Mouse (Mus musculus): Measurements from ENCODE around the gene Fam20a. TPM values are rescaled to one million over a fixed set of nuclear protein-coding genes. Genes with fewer than 3 reads are reported as not detected.

The Fam20a gene
- 1.9 and 3.0 TPM in 2 replicates for polyA plus RNA-seq (2014; fragmentation: Nextera tagmentation; extraction: Ambion mirVana)

GRCm38 (mm10) chr11:109721781-109722446 is at the start of gene Fam20a:
TSS of gene Fam20a (minus strand) at chr11:109722279.
- no peaks in the 10 kb centered on the region for H3K9me3 ChIP-seq (ENCODE audit: control insufficient read depth, low read length)
- no peak within 1 kb of the TSS for H3K27ac ChIP-seq (ENCODE audit: low read depth, low read length)
- WGBS, result under 1% methylated on average over 31 of the region's 31 CpGs
- H3K27me3 ChIP-seq (ENCODE audit: control insufficient read depth, insufficient read depth, low read length), result peaks cover 12% of the 10 kb centered on the region
- ATAC-seq (ENCODE audit: low FRiP score), result peak; percentile 70
- H3K4me1 ChIP-seq (replicated peaks; ENCODE audit: control insufficient read depth, insufficient read depth, low read length), result peaks cover 5% of the 10 kb centered on the region
- peak within 1 kb of the TSS; percentile 28 for H3K9ac ChIP-seq (ENCODE audit: low read depth, low read length)
- H3K4me2 ChIP-seq (replicated peaks; ENCODE audit: low read depth, low read length), result peak within 1 kb of the TSS; percentile 98
- peak within 1 kb of the TSS; percentile 48 for H3K4me3 ChIP-seq (ENCODE audit: low read depth, low read length)
- no peaks in the 10 kb centered on the region for H3K36me3 ChIP-seq (ENCODE audit: control insufficient read depth, insufficient read depth, low read length)
- peak; percentile 66 for DNase-seq (ENCODE audit: low spot score)

- DNase-seq (ENCODE audit: low spot score) (no peak), ATAC-seq (ENCODE audit: low FRiP score) (no peak)
- 88% methylated on average over 1 of the region's 1 CpGs for WGBS
- Histone ChIP-seq H3K4me1 (replicated peaks; ENCODE audit: control insufficient read depth, insufficient read depth, low read length) (no peaks in the 10 kb centered on the region), H3K27ac (ENCODE audit: low read depth, low read length) (no peak overlapping the region), H3K9ac (ENCODE audit: low read depth, low read length) (no peak overlapping the region), H3K27me3 (ENCODE audit: control insufficient read depth, insufficient read depth, low read length) (no peaks in the 10 kb centered on the region), H3K4me3 (ENCODE audit: low read depth, low read length) (no peak overlapping the region), H3K36me3 (ENCODE audit: control insufficient read depth, insufficient read depth, low read length) (no peaks in the 10 kb centered on the region), H3K4me2 (replicated peaks; ENCODE audit: low read depth, low read length) (no peak overlapping the region), H3K9me3 (ENCODE audit: control insufficient read depth, low read length) (no peaks in the 10 kb centered on the region)
These were observed 49.3 kb upstream of the Fam20a start for GRCm38 (mm10) chr11:109771381-109771780.

GRCm38 (mm10) chr11:109770185-109770584 is 48.1 kb upstream of the Fam20a start:
- 86% methylated on average over 14 of the region's 14 CpGs for WGBS
- ATAC-seq (ENCODE audit: low FRiP score) (no peak), DNase-seq (ENCODE audit: low spot score) (no peak)
- no peak overlapping the region for H3K4me2 ChIP-seq (replicated peaks; ENCODE audit: low read depth, low read length)
- no peak overlapping the region for H3K27ac ChIP-seq (ENCODE audit: low read depth, low read length)
- no peak overlapping the region for H3K9ac ChIP-seq (ENCODE audit: low read depth, low read length)
- H3K36me3 ChIP-seq (ENCODE audit: control insufficient read depth, insufficient read depth, low read length), result no peaks in the 10 kb centered on the region
- no peak overlapping the region for H3K4me3 ChIP-seq (ENCODE audit: low read depth, low read length)
- no peaks in the 10 kb centered on the region for H3K27me3 ChIP-seq (ENCODE audit: control insufficient read depth, insufficient read depth, low read length)
- no peaks in the 10 kb centered on the region for H3K9me3 ChIP-seq (ENCODE audit: control insufficient read depth, low read length)
- no peaks in the 10 kb centered on the region for H3K4me1 ChIP-seq (replicated peaks; ENCODE audit: control insufficient read depth, insufficient read depth, low read length)

- H3K36me3 ChIP-seq (ENCODE audit: control insufficient read depth, insufficient read depth, low read length), result no peaks in the 10 kb centered on the region
- WGBS, result 85% methylated on average over 5 of the region's 5 CpGs
- no peak for DNase-seq (ENCODE audit: low spot score)
- H3K4me2 ChIP-seq (replicated peaks; ENCODE audit: low read depth, low read length), result no peak overlapping the region
- no peaks in the 10 kb centered on the region for H3K27me3 ChIP-seq (ENCODE audit: control insufficient read depth, insufficient read depth, low read length)
- no peak for ATAC-seq (ENCODE audit: low FRiP score)
- no peak overlapping the region for H3K27ac ChIP-seq (ENCODE audit: low read depth, low read length)
- H3K4me1 ChIP-seq (replicated peaks; ENCODE audit: control insufficient read depth, insufficient read depth, low read length), result no peaks in the 10 kb centered on the region
- no peak overlapping the region for H3K4me3 ChIP-seq (ENCODE audit: low read depth, low read length)
- no peaks in the 10 kb centered on the region for H3K9me3 ChIP-seq (ENCODE audit: control insufficient read depth, low read length)
- no peak overlapping the region for H3K9ac ChIP-seq (ENCODE audit: low read depth, low read length)
These were observed 47.0 kb upstream of the Fam20a start for GRCm38 (mm10) chr11:109769091-109769490.

- WGBS, result 91% methylated on average over 7 of the region's 7 CpGs
- Histone ChIP-seq H3K4me3 (ENCODE audit: low read depth, low read length) (no peak overlapping the region), H3K4me2 (replicated peaks; ENCODE audit: low read depth, low read length) (no peak overlapping the region), H3K36me3 (ENCODE audit: control insufficient read depth, insufficient read depth, low read length) (no peaks in the 10 kb centered on the region), H3K27ac (ENCODE audit: low read depth, low read length) (no peak overlapping the region), H3K9ac (ENCODE audit: low read depth, low read length) (no peak overlapping the region), H3K4me1 (replicated peaks; ENCODE audit: control insufficient read depth, insufficient read depth, low read length) (no peaks in the 10 kb centered on the region), H3K9me3 (ENCODE audit: control insufficient read depth, low read length) (no peaks in the 10 kb centered on the region), H3K27me3 (ENCODE audit: control insufficient read depth, insufficient read depth, low read length) (no peaks in the 10 kb centered on the region)
- DNase-seq (ENCODE audit: low spot score) (no peak), ATAC-seq (ENCODE audit: low FRiP score) (no peak)
These were observed 38.0 kb upstream of the Fam20a start for GRCm38 (mm10) chr11:109760063-109760462.

GRCm38 (mm10) chr11:109758616-109759215 is 36.6 kb upstream of the Fam20a start:
- whole genome bisulfite sequencing, result 99% methylated on average over 2 of the region's 2 CpGs
- no peak for ATAC-seq (ENCODE audit: low FRiP score)

GRCm38 (mm10) chr11:109754105-109754602 is 32.1 kb upstream of the Fam20a start:
- Histone ChIP-seq H3K4me3 (ENCODE audit: low read depth, low read length) (no peak overlapping the region), H3K9ac (ENCODE audit: low read depth, low read length) (no peak overlapping the region), H3K9me3 (ENCODE audit: control insufficient read depth, low read length) (no peaks in the 10 kb centered on the region), H3K27me3 (ENCODE audit: control insufficient read depth, insufficient read depth, low read length) (no peaks in the 10 kb centered on the region), H3K4me2 (replicated peaks; ENCODE audit: low read depth, low read length) (no peak overlapping the region), H3K27ac (ENCODE audit: low read depth, low read length) (no peak overlapping the region), H3K4me1 (replicated peaks; ENCODE audit: control insufficient read depth, insufficient read depth, low read length) (no peaks in the 10 kb centered on the region), H3K36me3 (ENCODE audit: control insufficient read depth, insufficient read depth, low read length) (no peaks in the 10 kb centered on the region)
- ATAC-seq (ENCODE audit: low FRiP score) (no peak), DNase-seq (ENCODE audit: low spot score) (no peak)
- 76% methylated on average over 7 of the region's 7 CpGs for WGBS

More at GRCm38 (mm10) chr11:109758616-109759215, 36.6 kb upstream of the Fam20a start:
- Histone ChIP-seq H3K36me3 (ENCODE audit: control insufficient read depth, insufficient read depth, low read length) (no peaks in the 10 kb centered on the region), H3K27ac (ENCODE audit: low read depth, low read length) (no peak overlapping the region), H3K27me3 (ENCODE audit: control insufficient read depth, insufficient read depth, low read length) (no peaks in the 10 kb centered on the region), H3K4me1 (replicated peaks; ENCODE audit: control insufficient read depth, insufficient read depth, low read length) (no peaks in the 10 kb centered on the region), H3K4me3 (ENCODE audit: low read depth, low read length) (no peak overlapping the region), H3K9me3 (ENCODE audit: control insufficient read depth, low read length) (no peaks in the 10 kb centered on the region), H3K4me2 (replicated peaks; ENCODE audit: low read depth, low read length) (no peak overlapping the region), H3K9ac (ENCODE audit: low read depth, low read length) (no peak overlapping the region)
- DNase-seq (ENCODE audit: low spot score), result no peak

- H3K9ac ChIP-seq (ENCODE audit: low read depth, low read length), result no peak overlapping the region
- H3K36me3 ChIP-seq (ENCODE audit: control insufficient read depth, insufficient read depth, low read length), result no peaks in the 10 kb centered on the region
- no peaks in the 10 kb centered on the region for H3K27me3 ChIP-seq (ENCODE audit: control insufficient read depth, insufficient read depth, low read length)
- H3K27ac ChIP-seq (ENCODE audit: low read depth, low read length), result no peak overlapping the region
- peak; percentile 14 for DNase-seq (ENCODE audit: low spot score)
- no peaks in the 10 kb centered on the region for H3K9me3 ChIP-seq (ENCODE audit: control insufficient read depth, low read length)
- H3K4me2 ChIP-seq (replicated peaks; ENCODE audit: low read depth, low read length), result no peak overlapping the region
- ATAC-seq (ENCODE audit: low FRiP score), result no peak
- no peak overlapping the region for H3K4me3 ChIP-seq (ENCODE audit: low read depth, low read length)
- 46% methylated on average over 12 of the region's 12 CpGs for WGBS
- H3K4me1 ChIP-seq (replicated peaks; ENCODE audit: control insufficient read depth, insufficient read depth, low read length), result no peaks in the 10 kb centered on the region
These were observed 29.8 kb upstream of the Fam20a start for GRCm38 (mm10) chr11:109751636-109752603.
